Mouse (Mus musculus): ENCODE results near the gene Nsrp1.
"Not testable (repeated sequence)": the region's sequence is repeated elsewhere in the genome, so short reads cannot be mapped to it uniquely, and the experiment has no call there.

The Nsrp1 gene

DNA sequence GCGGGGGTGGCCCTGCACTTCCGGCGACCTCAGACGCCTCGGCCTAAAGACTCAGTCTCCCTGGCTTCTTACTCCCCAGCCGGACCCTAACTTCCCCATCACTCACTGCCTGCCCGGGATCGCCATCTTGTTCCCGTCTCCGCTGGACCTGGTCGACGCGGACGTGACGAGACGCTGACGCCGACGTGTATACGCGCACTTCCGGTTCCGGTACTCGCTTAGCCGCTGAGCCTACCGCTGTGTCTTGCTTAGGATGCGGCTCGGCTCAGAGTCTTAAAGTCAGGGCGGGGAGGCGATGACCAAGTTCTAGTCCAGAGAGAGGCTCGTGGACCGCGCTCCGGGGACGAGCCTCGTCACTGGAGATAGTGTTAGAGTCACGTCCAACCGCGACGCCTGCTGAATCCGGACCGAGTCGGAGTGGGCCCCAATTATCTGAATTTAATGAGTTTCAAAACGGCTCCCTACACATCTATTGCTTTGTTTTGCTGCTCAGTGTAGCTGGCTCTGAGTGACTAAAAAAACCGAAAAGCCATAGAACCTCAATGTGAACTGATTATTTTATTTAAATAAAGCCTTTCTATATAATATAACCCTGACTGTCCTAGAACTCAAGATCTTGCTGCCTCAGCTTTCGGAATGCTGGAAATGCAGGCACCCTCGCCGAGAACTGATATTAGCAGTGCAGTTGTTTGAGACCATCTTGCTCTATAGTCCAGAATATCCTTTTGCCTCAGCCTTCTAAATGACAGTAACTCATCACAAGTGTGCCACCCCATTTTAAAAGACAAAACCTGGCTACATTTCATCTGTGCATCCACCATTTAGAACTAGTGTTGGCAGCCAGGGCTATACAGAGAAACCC lies at the start of gene Nsrp1:
Gene Nsrp1 (minus strand): TSS at position 163 of the 862 bp plus-strand sequence.
- DNase-seq (ENCODE audit: low spot score): peak; percentile 100

GRCm38 (mm10) chr11:77111141-77111540 lies 32.9 kb upstream of the Nsrp1 start:
- no peak for DNase-seq (ENCODE audit: low spot score)

GRCm38 (mm10) chr11:77108442-77108841 lies 30.2 kb upstream of the Nsrp1 start:
- no peak for DNase-seq (ENCODE audit: low spot score)

- not testable (repeated sequence) for DNase-seq (ENCODE audit: low spot score)
Observed at GRCm38 (mm10) chr11:77107872-77108271, 29.6 kb upstream of the Nsrp1 start.

GRCm38 (mm10) chr11:77106961-77107360 lies 28.7 kb upstream of the Nsrp1 start:
- DNase-seq (ENCODE audit: low spot score): no peak

DNA sequence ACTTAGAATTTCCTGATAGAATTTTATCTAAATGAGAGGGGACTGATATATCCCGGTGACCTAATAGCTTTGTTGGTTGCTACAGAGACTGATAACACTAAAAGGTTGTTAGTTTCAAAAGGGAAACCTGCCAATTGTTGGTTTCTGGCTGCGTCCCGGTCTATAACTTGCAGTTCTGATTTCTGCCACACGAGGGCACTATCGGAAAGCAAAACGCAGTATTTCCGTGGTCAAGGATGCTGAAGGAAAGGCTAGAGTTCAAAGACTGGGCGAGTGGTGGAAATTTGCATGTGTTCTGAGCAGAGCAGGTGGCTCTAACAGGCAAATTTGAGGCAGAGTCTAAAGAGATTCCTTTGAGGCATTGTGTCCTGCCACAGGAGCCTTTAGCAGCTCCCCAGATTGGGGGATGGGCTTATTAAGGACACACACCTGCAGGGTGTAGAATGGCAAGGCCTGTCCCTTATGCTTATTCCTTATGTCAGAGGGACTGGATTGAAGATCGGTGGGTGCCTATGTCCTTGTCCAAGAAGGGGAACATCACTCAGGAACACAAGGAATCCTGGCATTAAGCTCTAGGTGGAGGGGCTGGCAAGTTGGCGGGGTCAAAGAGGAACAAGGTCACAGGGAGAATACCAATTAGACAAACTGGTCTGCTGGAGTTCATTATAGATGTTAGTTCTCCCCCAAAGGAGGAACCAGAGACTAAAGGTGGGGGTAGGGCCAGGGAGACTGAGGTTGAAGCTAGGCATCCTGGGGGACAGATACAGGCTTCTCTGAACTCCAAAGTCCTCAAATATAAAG lies 22.1 kb upstream of the Nsrp1 start:
- peak; percentile 87 for DNase-seq (ENCODE audit: low spot score)

DNA sequence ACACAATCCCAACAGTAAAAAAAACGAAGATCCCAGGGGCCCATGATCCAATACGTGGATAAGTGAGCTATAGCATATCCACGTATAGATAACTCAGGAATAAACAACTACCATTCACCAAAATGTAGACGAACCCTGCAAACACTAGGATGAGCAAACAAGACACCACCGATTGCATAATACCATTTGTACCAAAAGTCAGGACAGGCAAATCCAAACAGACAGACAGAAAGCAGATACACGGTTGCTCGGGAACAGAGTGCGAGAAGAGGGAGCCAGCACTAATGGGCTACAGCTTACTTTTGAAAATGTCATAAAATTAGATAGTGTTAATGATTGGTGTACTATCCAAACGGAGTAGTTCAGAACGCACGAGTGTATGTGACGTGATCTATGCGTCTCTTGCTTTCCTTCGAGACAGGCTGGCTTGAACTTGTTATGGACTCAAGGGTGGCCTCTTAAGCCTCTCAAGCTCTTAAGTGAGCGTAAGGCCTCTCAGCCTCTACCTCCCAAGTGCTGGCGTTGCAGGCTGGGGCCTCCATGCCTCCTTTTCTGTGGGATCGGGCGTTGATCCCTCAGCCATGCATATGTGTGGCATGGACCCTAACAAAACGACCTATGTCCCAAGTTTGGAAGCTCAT lies 20.2 kb upstream of the Nsrp1 start:
- DNase-seq (ENCODE audit: low spot score): no peak

- no peak for DNase-seq (ENCODE audit: low spot score)
Observed at GRCm38 (mm10) chr11:77096991-77097390, 18.8 kb upstream of the Nsrp1 start.

- no peak for DNase-seq (ENCODE audit: low spot score)
Observed at GRCm38 (mm10) chr11:77096581-77096980, 18.3 kb upstream of the Nsrp1 start.

GRCm38 (mm10) chr11:77095206-77095605 lies 17.0 kb upstream of the Nsrp1 start:
- DNase-seq (ENCODE audit: low spot score): no peak

GRCm38 (mm10) chr11:77094136-77094535 lies 15.9 kb upstream of the Nsrp1 start:
- DNase-seq (ENCODE audit: low spot score): no peak

GRCm38 (mm10) chr11:77093208-77093607 lies 15.0 kb upstream of the Nsrp1 start:
- DNase-seq (ENCODE audit: low spot score): peak; percentile 76

DNA sequence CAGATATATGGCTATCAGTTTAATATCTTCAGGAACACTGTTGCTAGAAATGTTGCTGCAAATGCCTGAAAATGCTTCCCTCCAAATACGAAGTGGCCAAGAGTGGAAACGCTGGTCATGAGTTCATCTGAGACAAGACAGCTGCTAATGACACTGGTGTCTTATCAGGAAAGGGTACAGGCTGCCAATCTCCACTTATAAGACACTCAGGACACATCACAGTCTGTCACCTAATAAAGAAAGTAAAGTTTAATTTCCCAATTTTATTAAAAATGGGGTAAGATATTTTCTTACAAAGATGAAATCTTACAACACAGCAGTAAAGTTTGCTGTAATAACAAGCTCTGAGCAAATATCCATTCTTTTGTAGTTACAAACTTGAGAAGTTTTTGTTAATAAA lies 10.9 kb upstream of the Nsrp1 start:
- no peak for DNase-seq (ENCODE audit: low spot score)

- DNase-seq (ENCODE audit: low spot score): no peak
Observed at GRCm38 (mm10) chr11:77087004-77087403, 8.8 kb upstream of the Nsrp1 start.

- no peak for DNase-seq (ENCODE audit: low spot score)
Observed at GRCm38 (mm10) chr11:77084001-77084682, 5.9 kb upstream of the Nsrp1 start.

DNA sequence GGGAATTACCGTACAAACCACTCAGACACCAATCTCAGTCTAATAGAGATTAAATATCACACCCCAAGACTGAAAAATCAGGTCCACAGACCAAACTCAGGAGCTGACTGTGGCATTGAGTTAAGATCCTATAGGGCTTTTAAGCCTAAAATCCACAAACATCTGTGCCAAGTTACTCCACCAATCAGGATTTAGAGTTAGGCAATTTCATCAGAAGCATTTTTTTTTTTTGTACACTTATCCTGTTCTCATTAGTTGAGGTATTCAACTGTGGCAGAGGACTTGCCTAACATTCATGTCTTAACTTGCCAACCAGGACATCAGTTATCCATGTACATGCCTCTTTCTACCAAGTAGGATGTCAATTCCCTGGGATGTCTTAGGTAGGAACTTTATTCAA lies 1.1 kb upstream of the Nsrp1 start:
- DNase-seq (ENCODE audit: low spot score): no peak

GRCm38 (mm10) chr11:77077792-77078191 lies 443 bp downstream of the Nsrp1 start:
- peak; percentile 10 for DNase-seq (ENCODE audit: low spot score)

DNA sequence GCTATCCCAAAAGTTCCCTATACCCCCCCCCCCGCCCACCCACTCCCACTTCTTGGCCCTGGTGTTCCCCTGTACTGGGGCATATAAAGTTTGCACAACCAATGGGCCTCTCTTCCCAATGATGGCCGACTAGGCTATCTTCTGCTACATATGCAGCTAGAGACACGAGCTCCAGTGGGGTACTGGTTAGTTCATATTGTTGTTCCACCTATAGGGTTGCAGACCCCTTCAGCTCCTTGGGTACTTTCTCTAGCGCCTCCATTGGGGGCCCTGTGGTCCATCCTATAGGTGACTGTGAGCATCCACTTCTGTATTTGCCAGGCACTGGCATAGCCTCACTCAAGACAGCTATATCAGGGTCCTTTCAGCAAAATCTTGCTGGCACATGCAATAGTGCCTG lies 904 bp downstream of the Nsrp1 start:
- DNase-seq (ENCODE audit: low spot score): not testable (repeated sequence)

- DNase-seq (ENCODE audit: low spot score): no peak
Observed at GRCm38 (mm10) chr11:77070721-77071120, 7.5 kb downstream of the Nsrp1 start.

DNA sequence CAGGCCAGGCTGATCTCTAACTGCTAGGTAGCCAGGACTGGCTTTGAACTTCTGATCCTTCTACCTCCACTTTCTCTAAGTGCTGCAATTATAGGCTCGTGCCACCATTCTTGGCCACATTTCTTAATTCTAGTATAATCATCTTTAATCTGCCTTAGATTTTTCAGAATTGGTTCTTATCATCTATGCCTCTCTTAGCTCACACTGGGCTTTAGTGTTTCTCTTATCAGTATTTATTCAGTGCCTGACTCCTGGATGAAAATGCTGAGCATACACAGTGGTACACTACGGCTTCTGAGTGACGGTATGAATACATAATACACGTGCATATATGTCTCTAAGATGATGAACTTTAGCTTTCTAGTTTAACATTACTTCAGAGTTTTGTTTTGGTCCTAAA lies 9.4 kb downstream of the Nsrp1 start:
- no peak for DNase-seq (ENCODE audit: low spot score)

- DNase-seq (ENCODE audit: low spot score): no peak
Observed at GRCm38 (mm10) chr11:77063406-77063805, 14.8 kb downstream of the Nsrp1 start.

GRCm38 (mm10) chr11:77061951-77062350 lies 16.3 kb downstream of the Nsrp1 start:
- DNase-seq (ENCODE audit: low spot score): no peak

All from embryo, embryonic 10 days (tissue).